Mouse (Mus musculus): Measurements from ENCODE around the gene Polr3g.

GRCm38 (mm10) chr13:81667713-81668112 lies 43.1 kb downstream of the Polr3g start:
- TF ChIP-seq CTCF (IDR thresholded peaks at IDR 0.05; ENCODE audit: insufficient read depth, low read depth, low read length) (no peak), POLR2A (IDR thresholded peaks at IDR 0.05; ENCODE audit: insufficient read depth, low read depth, low read length) (no peak)
